Mouse (Mus musculus): Measurements from ENCODE around the gene Jph2.

Jph2 gene

DNA sequence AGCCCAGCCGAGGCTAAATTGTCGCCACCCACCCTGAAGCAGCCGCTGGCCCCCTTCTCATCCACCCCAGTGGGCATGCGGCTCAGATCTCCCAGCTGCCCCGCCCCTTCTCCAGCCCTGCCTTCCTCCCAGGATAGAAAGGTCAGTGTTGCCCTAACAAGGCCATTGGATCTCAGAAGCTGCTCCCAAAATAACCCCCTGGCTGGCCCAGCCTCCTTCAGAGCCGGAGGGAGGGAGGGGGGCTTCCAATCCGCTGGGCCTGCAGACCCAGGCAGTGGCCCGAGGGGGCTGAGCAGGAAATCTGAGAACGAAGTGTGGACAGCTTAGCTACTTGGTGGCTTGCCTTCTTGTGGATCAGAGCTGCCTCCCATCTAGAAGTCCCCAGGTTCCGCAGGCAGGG is at the start of gene Jph2:
Gene Jph2 (minus strand): TSS at position 89 of the 400 bp plus-strand sequence.
- peak; percentile 22 for DNase-seq (ENCODE audit: low spot score)

DNA sequence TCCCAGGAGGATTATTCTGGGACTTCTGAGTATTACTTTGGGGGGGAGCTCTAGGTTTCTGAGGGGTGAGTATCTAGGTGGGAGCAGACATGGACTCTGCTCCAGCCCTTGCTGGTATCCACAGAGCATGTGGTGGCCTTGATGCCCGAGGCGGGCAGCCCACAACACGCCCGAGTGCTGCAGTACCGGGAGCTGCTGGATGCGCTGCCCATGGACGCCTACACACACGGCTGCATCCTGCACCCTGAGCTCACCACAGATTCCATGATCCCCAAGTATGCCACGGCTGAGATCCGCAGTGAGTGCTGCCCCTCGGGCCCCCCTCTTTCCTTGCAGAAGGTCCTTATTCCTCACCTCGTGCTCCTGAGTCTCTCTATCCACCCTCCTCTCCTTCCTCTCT is 49.6 kb upstream of the Jph2 start:
- DNase-seq (ENCODE audit: low spot score), result no peak

DNA sequence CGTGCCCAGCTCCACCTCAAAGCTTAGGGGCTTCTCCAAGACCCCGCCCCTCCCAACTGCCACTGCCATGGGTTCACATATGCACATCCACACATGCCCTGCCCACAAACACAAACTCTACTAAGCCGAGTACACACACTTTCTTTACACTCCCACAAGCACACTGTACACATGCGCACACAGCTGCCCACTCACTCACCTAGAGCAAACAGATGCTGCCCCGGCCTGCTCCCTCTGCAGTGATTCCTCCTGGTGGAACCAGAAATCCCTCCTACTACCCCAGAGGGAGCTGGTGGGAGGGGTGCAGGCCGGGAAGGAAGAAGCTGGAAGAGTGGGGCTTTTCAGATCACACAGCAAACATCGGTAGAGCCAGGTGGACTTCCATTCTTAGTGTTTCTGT is 46.2 kb upstream of the Jph2 start:
- DNase-seq (ENCODE audit: low spot score), result no peak

DNA sequence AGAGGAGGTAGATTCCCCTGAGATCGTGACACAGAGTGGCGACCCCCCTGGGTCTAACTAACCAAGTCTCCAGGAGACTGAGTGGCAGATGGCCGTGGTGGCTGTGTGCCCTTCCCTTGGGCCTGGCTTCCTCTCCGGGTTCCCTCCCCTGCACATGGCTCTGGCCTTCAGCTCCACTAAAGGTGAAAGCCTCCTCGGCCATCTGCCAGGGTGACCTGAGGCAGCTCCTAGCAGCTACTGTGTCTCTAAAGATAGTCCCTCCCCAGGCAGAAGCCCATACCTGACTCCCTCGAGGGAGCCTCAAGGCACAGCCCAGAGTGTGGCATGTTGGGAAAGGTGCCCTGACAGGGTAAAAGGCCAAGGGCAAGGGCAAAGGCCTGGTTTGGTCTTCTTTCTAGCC is 45.8 kb upstream of the Jph2 start:
- no peak for DNase-seq (ENCODE audit: low spot score)

DNA sequence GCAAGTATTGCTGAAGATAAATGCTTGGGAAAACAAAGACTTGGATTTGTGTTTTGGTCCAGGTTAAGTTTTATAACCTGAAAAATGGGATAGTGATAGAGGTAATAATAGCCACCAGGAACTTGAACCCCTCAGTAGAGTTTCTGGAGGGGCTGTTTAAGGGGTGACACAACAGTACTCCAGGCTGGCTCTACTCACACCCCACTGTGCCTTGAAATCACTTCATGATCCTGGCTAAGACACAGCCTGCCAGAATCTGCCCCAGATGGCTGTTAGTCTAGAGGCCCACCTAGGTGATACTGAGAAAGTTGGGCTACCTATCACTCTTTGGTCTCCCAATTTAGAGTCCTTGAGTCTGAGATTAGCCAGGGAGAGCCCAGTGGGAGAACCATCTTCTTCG is 41.7 kb upstream of the Jph2 start:
- no peak for DNase-seq (ENCODE audit: low spot score)

DNA sequence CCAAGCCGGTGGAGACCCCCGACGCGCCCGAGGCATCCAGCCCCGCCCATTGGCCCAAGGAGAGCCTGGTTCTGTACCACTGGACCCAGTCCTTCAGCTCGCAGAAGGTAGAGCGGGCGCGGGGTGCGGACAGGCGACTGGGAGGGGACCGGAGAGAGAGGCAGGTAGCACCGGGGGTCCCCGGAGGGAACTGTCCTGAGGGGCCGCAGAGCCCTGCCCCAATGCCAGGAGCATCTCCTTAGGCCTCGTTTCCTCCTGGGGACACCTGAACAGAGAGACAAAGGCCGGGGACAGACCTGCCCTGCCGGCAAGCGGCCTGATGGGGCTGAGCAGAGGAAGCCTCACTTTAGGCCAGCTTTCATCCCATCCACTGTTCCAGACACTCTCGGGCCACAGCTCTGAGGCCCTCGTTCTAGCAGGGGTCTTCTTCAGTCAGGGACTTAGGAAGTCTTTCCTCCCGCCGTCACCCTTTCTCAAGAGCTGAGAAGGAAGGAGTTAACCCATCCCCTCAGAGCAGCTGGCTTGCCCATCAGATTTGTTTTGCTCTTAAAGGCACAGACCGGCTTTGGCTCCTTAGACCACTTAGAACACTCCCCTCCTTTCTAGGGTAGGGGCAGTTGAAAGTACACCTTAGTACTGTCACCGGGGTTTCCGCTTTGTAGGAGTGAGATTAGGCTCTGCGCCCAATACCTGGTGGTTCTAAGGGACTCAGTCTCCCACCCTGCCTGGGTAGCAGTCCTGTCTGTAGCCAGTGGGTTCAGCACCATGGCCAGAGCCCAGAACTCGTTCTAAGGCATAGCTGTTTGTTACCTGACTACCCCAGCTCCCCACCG is 41.0 kb upstream of the Jph2 start:
- peak; percentile 61 for DNase-seq (ENCODE audit: low spot score)

DNA sequence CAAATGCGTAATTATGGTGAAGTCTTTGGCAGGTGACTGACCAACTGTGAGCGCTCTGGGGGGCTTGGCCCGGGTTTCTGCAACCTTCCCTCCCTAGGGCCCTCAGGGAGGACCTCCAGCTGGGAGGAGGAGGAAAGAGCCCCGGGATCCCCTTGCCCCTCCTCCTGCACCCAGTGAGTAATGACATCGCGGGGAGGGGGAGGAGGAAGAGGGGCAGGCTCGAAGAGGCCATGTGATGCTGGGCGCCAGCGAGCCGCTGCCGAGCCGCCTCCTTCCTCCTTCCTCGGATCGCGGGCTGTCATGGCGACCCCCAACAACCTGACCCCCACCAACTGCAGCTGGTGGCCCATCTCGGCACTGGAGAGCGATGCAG is 40.4 kb upstream of the Jph2 start, which contains the start of gene Gdap1l1:
Gene Gdap1l1 (plus strand): TSS at position 231 of the 373 bp plus-strand sequence.
- DNase-seq (ENCODE audit: low spot score), result no peak

DNA sequence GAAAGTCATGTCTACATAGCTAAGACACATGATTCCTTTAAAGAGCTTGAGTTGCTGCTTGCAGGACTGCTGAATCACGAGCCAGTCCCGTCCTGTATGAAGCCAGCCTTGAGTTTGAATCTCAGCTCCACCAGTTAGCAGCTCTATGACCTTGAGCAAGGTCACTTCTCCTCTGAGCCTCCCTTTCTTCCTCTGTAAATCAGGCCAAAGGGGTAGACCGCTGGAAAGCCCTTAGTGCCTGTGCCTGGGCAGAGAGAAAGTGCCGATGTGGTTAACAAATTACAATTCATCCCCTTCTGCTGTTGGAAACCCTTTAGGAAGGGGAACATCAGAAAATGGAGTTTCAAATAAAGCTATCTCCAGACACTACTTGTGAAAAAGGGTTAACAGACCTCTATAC is 40.0 kb upstream of the Jph2 start:
- no peak for DNase-seq (ENCODE audit: low spot score)

DNA sequence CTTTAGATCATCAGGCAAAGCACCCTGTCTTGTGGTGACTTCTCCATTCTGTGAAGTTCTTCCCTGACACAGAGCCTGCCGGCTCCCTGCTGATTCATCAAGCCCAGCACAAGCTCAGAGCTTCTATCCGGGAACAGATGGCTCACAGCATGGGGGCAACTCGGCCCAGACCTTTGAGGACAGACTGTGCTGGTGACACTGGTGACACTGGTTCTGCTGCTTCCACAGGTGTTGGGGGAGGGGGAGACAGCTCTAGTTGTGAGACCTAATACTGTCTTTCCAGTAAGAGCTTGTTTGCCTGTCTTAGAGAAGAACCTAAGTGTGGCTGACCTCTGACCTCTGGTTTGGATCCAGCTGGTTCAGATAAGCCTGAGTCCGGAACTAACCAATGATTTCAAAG is 36.2 kb upstream of the Jph2 start:
- no peak for DNase-seq (ENCODE audit: low spot score)

DNA sequence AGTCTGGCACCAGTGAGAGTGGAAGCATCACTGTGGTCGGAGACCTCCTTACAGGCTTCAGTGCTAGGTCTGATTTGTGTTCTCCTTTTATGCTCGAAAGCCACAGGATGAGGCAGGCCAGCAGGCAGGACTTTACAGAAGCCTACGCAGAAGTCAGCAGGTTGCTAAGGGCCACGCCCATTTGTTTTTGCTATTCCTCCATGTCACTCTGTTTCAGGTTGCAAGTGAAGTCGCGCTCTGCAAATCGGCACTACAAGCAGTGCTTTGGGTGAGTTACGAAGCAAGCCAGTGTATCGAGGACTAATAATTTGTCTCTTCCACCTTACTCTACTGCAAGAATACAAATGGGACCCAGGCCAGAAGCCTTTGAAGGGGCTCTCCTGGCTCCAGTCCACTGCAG is 33.5 kb upstream of the Jph2 start:
- DNase-seq (ENCODE audit: low spot score), result no peak

DNA sequence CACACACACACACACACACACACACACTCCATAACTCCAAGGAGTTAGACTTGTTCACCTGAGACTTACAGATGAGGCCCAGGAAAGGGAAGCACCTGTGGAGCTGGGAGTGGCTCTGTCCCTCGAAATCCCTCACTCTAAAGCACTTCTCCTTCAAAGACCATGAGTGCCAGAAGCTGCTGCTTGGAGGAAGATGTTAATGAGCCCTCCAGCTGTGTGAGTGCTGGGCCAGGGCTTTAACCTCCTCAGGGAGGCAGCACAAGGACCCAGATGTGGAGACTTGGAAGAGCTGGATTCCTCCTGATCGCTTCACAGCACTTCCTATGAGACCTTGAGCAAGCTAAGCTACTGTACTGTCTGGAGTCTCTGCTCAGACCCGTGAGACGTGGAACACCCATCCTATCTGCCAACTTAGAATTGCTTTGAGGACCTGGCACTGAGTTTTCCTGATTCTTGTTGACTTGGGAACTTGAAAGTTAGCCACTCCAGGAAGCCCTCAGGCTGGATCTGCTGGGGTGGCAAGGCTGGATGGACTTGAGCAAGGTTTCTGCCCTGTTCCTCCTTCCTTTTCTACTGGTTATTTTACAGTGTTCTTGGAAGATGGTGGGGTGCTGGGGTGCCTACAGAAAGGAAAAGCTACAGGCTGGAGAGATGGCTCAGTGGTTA is 30.7 kb upstream of the Jph2 start:
- DNase-seq (ENCODE audit: low spot score), result no peak

DNA sequence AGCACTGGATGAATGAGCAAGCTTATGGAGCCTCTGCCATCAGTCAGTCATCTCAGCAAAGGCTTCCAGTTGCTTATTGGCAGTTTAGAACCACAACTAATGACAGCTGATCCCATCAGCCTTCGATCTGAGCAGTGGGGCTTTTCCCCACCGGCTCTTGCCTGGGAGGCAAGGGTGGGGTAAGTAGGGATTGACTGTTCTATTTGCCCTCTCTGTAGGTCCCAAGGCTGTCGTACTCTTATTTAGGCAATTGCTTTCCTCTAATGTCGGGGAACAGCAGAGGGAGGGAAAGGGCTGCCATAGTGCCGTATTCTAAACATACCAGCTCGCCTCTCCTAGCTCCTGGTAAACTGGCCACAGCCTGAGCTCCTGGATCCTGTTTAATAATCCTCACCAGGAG is 26.8 kb upstream of the Jph2 start, which contains the start of gene Oser1:
Gene Oser1 (minus strand): TSS at position 101 of the 400 bp plus-strand sequence.
- no peak for DNase-seq (ENCODE audit: low spot score)

DNA sequence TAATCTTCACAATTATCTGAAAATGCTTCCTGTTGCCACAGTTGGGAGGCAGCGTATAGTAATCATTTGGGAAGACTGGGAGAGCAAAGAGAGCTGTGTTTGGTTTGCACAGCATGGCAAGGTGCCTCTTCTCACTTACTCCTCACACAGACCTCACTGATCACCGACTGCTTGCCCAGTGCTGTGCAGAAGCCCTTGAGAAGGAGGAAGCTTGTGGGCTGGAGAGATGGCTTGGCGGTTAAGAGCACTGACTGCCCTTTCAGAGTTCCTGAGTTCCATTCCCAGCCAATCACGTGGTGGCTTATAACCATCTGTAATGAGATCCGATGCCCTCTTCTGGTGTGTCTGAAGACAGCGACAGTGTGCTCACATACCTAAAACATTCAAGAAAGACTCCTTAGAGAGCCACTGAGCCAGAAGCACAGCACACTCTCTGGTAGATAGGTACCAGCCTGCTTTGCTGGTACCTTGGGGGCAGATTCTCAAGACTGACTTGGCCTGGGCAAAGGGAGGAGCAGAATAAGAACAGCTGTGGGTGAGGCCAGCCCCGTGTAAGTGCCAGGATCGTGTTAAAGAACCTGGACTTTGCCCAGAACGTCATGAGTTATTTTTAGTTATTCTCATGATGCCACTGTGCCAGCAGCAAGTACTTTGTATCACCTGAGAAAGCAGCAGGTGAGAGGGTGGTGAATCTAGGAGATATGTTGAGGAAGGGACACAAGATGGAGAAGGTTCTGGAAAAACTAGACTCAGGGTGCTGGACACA is 25.3 kb upstream of the Jph2 start:
- no peak for DNase-seq (ENCODE audit: low spot score)

DNA sequence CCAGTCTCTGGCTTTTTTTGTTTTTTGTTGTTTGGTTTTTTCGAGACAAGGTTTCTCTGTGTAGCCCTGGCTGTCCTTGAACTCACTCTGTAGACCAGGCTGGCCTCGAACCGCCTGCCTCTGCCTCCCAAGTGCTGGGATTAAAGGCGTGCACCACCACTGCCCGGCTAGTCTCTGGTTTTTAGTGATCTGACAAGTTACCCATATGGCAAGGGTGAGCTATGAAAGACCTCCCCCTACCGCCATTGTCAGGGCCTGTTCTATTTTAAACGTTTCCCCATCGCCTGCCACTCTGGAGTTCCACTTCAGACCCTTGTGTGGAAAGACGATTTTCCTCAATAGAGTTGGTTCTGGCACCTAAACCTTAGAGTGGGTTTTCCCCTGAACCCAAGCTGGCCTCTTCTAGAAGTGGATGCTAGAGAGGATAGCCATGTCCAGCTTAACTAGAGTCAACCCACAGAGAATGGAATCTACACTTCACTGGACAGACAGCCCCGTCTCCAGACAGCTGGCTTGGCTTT is 22.6 kb upstream of the Jph2 start:
- no peak for DNase-seq (ENCODE audit: low spot score)

DNA sequence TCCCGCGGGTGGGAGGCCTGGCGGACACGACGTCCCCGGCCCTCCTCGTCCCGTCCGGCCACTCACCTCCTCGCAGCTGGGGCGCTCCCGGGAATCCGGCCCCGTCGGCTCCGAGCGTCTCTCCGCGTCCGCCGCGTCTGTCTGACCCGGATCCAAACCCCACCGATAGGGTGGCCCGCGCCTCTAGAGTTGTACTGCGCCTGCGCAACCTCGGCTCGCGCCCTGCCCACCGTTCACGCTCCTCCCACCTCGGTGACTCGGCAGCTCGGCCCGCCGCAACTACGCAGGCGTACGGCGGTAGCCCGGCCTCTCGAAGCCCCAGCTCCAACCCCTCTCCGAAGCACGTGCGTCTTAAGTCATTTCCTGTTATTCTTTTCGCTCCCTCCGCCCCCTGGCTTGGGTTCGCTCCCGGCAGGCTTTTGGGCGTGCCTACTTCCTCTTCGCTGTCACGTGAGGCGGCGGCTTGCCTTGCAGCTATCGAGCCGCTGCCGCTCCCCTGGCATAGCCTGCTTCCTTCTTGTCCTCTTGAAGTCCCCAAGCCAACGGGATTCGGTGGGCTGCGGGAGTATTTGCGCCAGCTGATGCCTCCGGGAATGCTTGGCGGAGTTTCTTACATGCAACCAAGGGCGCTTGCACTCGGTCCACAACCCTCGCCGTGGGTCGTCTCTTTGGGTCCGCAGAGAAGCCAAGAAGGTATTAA is 21.7 kb upstream of the Jph2 start:
- peak; percentile 100 for DNase-seq (ENCODE audit: low spot score)

DNA sequence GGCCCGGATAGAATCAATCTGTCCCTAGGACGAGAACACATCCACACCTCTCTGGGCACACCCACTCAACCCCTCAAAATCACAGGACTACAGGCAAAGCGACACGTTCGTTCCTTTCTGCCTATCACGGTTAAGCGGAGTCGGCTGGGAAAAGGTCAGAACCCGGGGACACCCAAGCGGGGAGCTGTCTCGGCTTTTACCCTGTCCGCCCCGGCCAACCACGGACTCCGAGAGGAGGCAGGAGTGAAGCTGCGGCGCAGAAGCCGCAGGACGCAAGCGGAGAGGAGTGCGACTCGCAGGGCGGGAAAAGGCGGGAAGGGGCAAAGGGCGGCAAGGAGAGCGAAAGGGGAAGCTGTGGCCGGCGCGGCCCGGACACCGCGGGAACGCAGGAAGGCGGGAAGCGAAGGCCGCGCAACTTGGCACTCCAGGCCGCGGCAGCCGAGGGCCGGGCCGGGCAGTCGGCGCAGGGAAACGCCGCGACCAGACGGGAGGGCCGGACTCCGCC is 21.1 kb upstream of the Jph2 start:
- DNase-seq (ENCODE audit: low spot score), result no peak

DNA sequence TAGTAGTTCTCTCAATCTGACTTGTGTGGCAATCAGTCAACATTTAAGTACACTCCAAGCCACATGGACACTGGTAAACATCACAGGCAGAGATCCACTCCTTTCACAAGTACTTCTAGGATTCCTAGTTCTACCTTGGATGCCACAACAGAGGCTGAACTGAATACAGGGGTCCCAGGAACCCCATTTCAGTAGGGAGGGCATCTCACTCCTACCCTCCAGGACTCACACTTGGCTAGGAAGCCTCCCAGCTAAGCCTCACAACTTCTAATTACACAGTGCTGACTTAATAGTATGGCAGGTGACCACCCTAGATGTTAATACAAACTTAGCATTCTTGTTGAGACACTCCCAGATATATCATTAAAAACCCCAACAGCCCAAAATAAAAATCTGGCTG is 20.0 kb upstream of the Jph2 start:
- DNase-seq (ENCODE audit: low spot score), result no peak

DNA sequence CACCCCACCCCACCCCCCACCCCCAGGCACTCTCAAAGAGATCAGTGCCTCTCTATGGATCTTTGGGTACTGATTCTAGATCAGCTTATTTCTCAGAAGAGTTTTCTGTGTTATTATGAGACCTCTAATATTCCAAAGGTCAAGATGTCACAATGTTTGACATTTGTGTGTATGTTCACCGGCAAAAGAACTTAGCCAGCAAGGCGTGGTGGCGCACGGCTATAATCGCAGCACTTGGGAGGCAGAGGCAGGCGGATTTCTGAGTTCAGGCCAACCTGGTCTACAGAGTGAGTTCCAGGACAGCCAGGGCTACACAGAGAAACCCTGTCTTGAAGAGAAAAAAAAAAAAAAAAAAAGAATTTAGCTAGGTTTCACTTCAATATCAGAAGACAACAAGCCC is 19.2 kb upstream of the Jph2 start:
- DNase-seq (ENCODE audit: low spot score), result no peak

DNA sequence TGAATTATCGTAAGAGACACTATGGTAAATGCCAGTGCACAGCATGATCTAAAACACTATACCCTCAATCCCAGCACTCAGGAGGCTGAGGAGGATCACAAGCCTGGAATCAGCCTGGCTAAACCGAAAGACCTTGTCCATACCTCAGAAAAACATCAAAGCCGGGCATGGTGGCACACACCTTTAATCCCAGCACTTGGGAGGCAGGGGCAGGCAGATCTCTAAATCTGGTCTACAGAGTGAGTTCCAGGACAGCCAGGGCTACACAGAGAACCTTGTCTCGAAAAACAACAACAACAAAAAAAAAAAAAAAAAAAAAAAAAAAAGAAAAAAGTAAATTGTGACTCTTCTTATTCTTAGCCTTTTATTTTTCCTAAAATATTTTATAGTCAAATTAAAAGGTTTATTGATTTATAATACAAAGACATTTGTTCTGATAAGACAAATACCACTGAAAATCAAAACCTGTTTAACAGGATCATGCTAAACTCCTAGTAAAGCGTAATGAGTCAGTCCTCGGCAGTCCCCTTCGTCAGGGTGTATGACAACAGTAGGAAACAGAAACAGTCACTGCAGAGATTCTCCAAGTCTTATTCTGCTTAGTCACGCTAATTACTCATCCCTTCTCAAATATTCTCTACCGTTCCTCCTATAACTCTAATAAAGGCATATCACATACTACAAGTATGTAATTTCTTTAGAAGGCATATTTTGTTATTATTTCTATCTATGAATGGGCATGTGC is 15.2 kb upstream of the Jph2 start:
- DNase-seq (ENCODE audit: low spot score), result no peak

DNA sequence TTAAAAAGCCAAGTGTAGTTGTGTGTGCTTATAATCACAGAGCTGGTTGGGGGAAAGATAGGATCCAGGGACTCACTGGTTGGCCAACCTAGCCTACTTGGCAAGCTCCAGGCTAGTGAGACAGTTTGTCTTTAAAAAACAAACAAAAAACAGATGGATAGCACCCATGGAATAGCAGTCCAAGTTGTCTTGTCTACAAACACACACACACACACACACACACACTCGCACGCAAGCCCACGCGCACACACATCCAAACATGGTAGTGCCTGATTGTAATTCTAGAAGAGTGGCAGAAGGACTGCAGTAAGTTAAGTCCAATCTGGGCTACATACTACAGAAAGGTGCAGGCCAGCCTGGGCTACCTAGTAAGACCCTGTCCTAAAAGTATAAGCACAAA is 14.6 kb upstream of the Jph2 start:
- no peak for DNase-seq (ENCODE audit: low spot score)

DNA sequence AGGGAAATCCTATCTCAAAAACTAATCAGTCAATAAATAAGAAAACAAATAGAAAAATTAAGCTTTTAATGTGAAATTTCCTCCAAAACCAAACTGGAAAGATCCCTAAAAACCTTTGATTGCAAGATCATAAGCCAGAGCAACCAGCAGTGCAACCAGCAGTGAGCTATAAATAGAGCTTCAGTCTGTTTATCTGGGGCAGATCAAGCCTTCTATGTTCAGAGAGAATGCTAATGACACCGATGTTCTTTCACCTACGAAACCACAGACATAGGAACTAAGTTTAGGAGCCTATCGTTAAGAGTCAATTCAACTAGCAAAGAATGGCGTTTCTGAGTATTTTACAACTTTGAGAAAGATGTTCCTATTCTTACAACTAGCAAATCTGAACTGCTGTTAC is 14.0 kb upstream of the Jph2 start:
- DNase-seq (ENCODE audit: low spot score), result no peak
